Mouse (Mus musculus): ENCODE measurements around the gene Nsdhl.

Gene Nsdhl

GRCm38 (mm10) chrX:72995542-72995941, 77.2 kb downstream of the Nsdhl start:
- DNase-seq (ENCODE audit: low read depth, low spot score) = no peak

DNA sequence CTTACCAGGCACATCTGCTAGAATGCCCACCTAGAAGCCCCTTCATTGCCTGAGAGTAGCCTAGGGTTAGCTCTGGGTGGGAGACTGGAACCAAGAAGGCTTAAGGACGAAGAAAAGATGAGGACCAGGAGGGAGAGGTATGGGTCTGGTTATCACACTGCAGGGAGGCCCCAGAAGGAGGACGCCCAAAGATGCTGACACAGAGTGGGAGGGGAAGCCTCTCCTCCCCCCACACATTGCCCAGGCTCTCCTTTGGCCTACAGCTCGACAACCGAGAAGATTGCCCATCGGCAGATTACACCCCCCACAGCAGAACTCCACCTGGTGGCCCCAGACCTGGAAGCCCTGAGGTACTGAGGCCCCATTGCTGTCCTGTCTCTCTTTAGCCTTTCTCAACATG, 84.8 kb downstream of the Nsdhl start:
- DNase-seq (ENCODE audit: low read depth, low spot score) = no peak

DNA sequence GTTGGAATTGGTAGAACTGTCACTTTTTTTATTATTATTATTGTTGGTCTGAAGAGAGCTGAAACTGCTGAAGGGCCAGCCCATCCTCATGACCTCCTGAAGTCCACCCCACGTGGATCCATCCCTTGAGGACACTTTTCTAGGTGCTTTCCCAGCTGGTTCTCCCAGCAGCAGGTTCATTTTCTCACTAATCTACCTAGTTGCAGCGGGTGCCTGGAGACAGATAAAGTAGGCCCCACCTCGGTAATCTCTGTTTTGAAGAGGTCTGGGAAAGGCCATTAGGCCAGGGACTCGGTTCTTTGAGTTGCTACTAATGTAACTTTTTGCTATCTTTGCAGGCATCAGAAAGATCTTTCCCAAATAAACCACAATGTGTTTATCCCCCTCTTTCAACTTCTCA, 87.3 kb downstream of the Nsdhl start:
- no peak for DNase-seq (ENCODE audit: low read depth, low spot score)

- DNase-seq (ENCODE audit: low read depth, low spot score) = peak; percentile 55
These were observed 89.5 kb downstream of the Nsdhl start for GRCm38 (mm10) chrX:73007597-73008479.

Data from WW6 (cell line).